Mouse (Mus musculus): ENCODE results near the gene Rab9. TPM values are rescaled to one million over a fixed set of nuclear protein-coding genes. Genes with fewer than 3 reads are reported as not detected.

Gene Rab9
- polyA plus RNA-seq, 1 experiment from 2014 or later, result 62.6 TPM

DNA sequence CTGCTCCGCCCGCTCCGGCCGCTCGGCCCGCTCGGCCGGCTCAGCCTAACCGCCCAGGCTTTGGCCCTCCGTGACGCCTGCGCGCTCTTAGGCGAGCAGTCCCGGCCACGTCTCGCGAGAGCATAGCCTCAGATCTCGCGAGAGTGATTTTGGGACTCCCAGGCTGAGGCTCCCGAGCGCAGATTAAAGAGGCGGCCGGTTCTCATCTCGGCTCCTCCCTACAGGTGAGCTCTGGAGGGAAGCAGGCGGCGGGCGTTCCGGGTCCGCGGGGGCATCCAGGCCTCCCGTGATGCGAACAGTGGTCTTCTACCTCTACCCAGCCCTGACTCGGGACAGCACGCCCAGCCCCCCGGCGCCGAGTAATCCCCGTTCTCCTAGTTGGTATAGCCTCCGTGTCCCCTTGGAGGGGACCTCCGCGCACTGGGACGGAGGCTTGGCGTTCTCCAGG, 39.0 kb downstream of the Rab9 start, which contains the start of gene Ofd1:
Gene Ofd1 (minus strand): TSS at position 89 of the 448 bp plus-strand sequence.
- 13% methylated on average over 36 of the region's 44 CpGs for WGBS

DNA sequence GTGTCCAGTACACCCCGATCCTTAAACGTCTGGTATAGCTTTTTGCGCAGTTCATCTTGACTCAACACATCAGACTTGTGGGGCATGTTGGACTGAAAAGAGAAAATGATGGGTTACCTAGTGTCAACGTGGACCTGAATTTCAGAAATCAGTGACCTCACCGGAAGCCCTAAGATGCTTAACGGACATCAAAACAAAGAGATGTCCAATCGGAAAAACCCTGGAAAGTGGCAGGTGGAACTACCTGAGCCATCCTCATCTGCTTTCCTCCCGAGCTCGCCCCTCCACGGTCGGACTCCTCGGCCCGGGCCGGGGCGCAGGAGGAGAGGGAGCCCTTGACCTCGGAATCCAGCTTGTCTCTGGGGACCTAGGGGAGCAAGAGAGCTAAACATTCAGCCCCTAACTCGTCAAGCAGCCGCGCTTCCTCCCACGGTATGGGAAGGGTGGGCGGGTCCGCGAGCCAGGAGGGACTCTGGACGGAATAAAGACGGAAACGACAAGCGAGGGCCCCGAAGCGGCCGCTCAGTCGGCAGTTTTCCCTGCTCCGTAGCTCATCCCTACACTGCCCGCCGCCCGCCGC, 39.5 kb downstream of the Rab9 start, which contains the start of gene Trappc2:
Gene Trappc2 (plus strand): TSS at position 539 of the 580 bp plus-strand sequence.
- Histone ChIP-seq H3K27me3 (peaks cover 12% of the 10 kb centered on the region; the same call in 1 of the 2 replicates), H3K9me3 (no peaks in the 10 kb centered on the region), H3K36me3 (0 out of 2 replicates have a peak, but pooled peaks cover 4% of the 10 kb centered on the region), H3K4me1 (0 out of 2 replicates have a peak, but pooled peaks cover 6% of the 10 kb centered on the region), H3K4me3 (peak within 1 kb of the TSS; percentile 67), H3K4me2 (peak within 1 kb of the TSS; percentile 55), H3K27ac (peak within 1 kb of the TSS; percentile 76), H3K9ac (peak within 1 kb of the TSS; percentile 74)
- 22% methylated on average over 19 of the region's 36 CpGs for WGBS
- no peak; the same call in 1 of the 2 replicates for ATAC-seq (ENCODE audit: borderline replicate concordance, extremely low read depth, low FRiP score, low TSS enrichment)

More for the DNA sequence above, 39.0 kb downstream of the Rab9 start, which contains the start of gene Ofd1:
- ATAC-seq (ENCODE audit: borderline replicate concordance, extremely low read depth, low FRiP score, low TSS enrichment), result peak; percentile 98
- H3K4me3 ChIP-seq, result peak within 1 kb of the TSS; percentile 67
- peak within 1 kb of the TSS; percentile 74 for H3K9ac ChIP-seq
- 0 out of 2 replicates have a peak, but pooled peaks cover 6% of the 10 kb centered on the region for H3K4me1 ChIP-seq
- H3K9me3 ChIP-seq, result no peaks in the 10 kb centered on the region
- peaks cover 12% of the 10 kb centered on the region; the same call in 1 of the 2 replicates for H3K27me3 ChIP-seq
- H3K4me2 ChIP-seq, result peak within 1 kb of the TSS; percentile 55
- peak within 1 kb of the TSS; percentile 76 for H3K27ac ChIP-seq
- H3K36me3 ChIP-seq, result no peaks in the 10 kb centered on the region

DNA sequence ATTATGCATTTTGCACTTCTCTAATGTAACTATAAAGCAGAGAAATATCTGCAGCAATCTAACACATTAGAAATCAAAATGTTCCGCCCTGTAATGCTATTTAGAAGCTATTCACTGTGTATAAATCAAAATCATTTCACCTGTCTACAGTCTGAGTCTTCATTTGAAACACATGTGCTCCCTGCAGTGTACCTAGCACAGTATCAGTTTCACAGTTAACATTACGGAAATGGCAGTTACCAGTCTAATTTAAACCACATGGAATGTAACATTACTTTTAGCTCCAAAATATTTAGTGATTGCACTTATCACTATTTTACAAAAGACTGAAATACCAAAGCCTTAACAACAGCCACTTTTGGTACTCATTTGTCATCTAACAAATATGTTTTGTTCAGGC, 44.9 kb downstream of the Rab9 start:
- Histone ChIP-seq H3K4me3 (no peak overlapping the region), H3K4me1 (no peaks in the 10 kb centered on the region), H3K4me2 (no peak overlapping the region), H3K27me3 (no peaks in the 10 kb centered on the region), H3K9ac (no peak overlapping the region), H3K9me3 (no peaks in the 10 kb centered on the region), H3K36me3 (0 out of 2 replicates have a peak, but pooled peaks cover 4% of the 10 kb centered on the region), H3K27ac (no peak overlapping the region)
- ATAC-seq (ENCODE audit: borderline replicate concordance, extremely low read depth, low FRiP score, low TSS enrichment), result no peak
- 85% methylated on average over 2 of the region's 2 CpGs for WGBS

DNA sequence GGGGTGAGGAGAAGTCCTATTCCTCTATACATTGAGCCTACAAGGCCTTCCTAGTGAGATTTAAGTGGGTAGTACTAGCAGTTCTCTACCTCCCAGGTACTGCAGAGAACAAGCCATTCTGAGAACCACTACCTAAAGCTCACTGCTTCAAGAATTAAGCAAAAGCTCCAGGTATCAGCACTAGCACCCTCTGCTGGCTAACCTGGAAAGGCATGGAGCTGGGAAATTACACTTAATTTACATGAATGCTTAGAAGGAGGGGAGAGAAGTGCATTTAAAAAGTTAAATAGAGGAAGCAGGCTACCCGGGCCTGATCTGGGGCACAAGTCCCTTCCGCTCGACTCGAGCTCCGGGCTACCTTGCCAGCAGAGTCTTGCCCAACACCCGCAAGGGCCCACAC, 63.5 kb downstream of the Rab9 start:
- Histone ChIP-seq H3K9ac (no peak overlapping the region), H3K36me3 (no peaks in the 10 kb centered on the region), H3K4me1 (no peaks in the 10 kb centered on the region), H3K4me3 (no peak overlapping the region), H3K4me2 (no peak overlapping the region), H3K9me3 (no peaks in the 10 kb centered on the region), H3K27me3 (0 out of 2 replicates have a peak, but pooled peaks cover 3% of the 10 kb centered on the region), H3K27ac (no peak overlapping the region)
- WGBS, result 77% methylated on average over 6 of the region's 6 CpGs
- no peak for ATAC-seq (ENCODE audit: borderline replicate concordance, extremely low read depth, low FRiP score, low TSS enrichment)

DNA sequence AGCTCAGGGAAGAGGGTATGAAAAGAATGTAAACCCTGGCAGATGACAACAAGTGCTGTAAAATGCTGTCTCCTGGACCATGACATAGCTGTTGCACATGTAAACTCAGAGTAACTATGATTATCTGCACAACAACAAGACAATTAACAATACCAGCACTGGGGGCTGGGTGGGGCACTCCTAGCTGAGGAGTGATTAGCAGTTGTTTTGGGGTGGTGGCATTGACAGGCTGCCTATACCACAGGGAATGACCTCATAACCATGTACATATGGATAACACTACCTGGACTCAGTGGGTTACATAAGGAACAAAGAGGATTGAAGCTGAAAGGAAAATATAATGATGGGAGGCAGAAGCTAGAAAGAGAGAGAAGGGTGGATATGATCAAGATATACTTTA, 71.8 kb downstream of the Rab9 start:
- H3K4me3 ChIP-seq, result no peak overlapping the region
- no peaks in the 10 kb centered on the region for H3K9me3 ChIP-seq
- no peaks in the 10 kb centered on the region for H3K27me3 ChIP-seq
- H3K4me2 ChIP-seq, result no peak overlapping the region
- H3K4me1 ChIP-seq, result no peaks in the 10 kb centered on the region
- no peak for ATAC-seq (ENCODE audit: borderline replicate concordance, extremely low read depth, low FRiP score, low TSS enrichment)
- H3K9ac ChIP-seq, result no peak overlapping the region
- no peak overlapping the region for H3K27ac ChIP-seq
- H3K36me3 ChIP-seq, result no peaks in the 10 kb centered on the region

Other genes starting within 250 kb of the Rab9 start
- gene Gpm6b, start 241.0 kb downstream of the Rab9 start, polyA plus RNA-seq (2015; fragmentation: Nextera tagmentation; extraction: Ambion mirVana), result 44.7 and 46.9 TPM in 2 replicates
- gene Trappc2, start 39.3 kb downstream of the Rab9 start, polyA plus RNA-seq (2015; fragmentation: Nextera tagmentation; extraction: Ambion mirVana), result 34.7 and 34.9 TPM in 2 replicates
- gene Ofd1, start 39.2 kb downstream of the Rab9 start, polyA plus RNA-seq (2015; fragmentation: Nextera tagmentation; extraction: Ambion mirVana), result 7.3 and 7.6 TPM in 2 replicates
- gene Tceanc, start 38.7 kb upstream of the Rab9 start, polyA plus RNA-seq (2015; fragmentation: Nextera tagmentation; extraction: Ambion mirVana), result 6.6 and 7.9 TPM in 2 replicates
- 58.5 and 76.9 TPM in 2 replicates for gene Egfl6, start 105.9 kb upstream of the Rab9 start, polyA plus RNA-seq (2015; fragmentation: Nextera tagmentation; extraction: Ambion mirVana)

Data from lung, embryonic 15.5 days (tissue).